Mouse (Mus musculus) erythroblast, embryonic 14.5 days (primary cell): ENCODE data around the gene Unc45b.

ENCODE experiments used
- GATA1 ChIP-seq: IDR thresholded peaks from 2 replicates; pipeline ENCODE4 v1.6.1; 2012; ENCODE audit warnings: low read length, inconsistent platforms, mixed read lengths
- TAL1 ChIP-seq: IDR thresholded peaks from 3 replicates; pipeline ENCODE4 v1.6.1; 2012; ENCODE audit warnings: low read length, inconsistent platforms, mixed read lengths

DNA sequence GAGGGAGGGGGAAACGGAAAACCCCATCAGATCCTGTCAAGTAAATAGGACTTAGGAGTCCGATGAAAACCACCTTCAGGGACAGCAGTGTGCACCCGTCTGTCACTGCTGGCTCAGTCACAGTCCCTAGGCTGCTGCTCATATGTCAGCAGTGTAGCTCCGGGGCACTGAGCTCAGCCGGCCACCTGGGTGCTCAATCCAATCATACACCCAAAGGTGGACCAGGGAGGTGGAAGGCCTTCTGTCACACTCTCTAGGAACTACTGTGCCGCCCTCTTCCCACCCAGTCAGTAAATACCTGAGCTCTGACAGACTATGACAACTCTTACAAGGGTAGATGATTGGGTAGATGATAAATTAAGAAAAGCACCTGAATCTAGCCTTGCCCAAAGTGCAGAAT, 49.6 kb upstream of the Unc45b start:
- TF ChIP-seq GATA1 (no peak), TAL1 (no peak)
